Mouse (Mus musculus) stomach, postnatal 0 days (tissue): ENCODE measurements around the gene Gm49396.

Experiments used
- CTCF ChIP-seq: IDR thresholded peaks from 2 replicates; pipeline ENCODE4 v1.5.1; 2016; ENCODE audit warnings: antibody characterized with exemption, low read depth, mild to moderate bottlenecking, moderate library complexity
- EP300 ChIP-seq: optimal IDR thresholded peaks from 2 replicates; pipeline ENCODE3; 2016; ENCODE audit warnings: antibody characterized with exemption

DNA sequence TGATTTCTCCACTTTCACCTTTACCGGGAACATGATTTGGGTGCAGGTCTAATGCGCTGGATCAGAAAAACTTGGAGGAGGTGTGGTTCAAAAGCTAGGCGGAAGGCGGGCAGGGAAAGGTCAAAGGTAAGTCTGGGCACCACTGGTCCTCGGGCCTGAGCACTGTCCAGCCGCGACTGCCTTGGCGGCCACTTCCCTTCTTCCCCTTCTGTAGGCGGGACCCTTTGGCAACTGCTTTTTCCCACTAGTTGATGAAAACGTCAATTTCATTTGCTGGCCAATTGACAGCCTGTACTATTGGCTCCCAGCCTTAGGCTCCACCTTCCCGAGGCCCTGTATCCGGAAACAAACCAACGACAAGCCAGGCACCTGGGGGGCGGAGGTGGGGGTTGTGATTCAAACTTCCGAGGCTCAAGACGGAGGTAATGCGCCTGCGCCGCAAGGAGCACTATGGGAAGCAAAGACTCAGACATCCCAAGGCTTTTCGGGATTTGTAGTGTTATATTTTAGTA is 3.6 kb upstream of the Gm49396 start, which contains the start of gene Lin37:
- no peak for TF ChIP-seq CTCF
- peak; percentile 51 for TF ChIP-seq EP300
